Mouse (Mus musculus): ENCODE measurements around the gene Sparcl1.

DNA sequence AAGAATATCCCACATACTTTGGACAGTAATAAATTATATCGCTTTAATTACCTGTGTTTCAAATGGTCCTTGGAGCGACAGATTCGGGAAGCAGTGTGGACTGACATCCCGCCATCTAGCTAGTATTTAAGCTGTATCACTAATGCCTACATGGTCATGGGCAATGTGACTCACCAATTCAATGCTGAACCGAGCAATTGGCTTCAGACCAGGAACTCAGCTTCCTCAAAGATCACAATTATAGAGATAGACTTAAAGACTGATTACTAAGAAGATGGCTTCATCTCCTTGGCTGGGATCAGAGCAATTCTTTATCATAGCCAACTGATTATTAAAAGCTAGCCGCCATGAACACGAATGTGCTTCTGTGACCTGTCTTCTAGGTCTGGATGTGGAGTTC is 36.0 kb downstream of the Sparcl1 start, which contains the start of gene Gm17660:
- TF ChIP-seq GATA1 (IDR thresholded peaks at IDR 0.05; ENCODE audit: low read length) (no peak), TAL1 (IDR thresholded peaks at IDR 0.05; ENCODE audit: low read length) (no peak)

All from erythroblast, embryonic 14.5 days (primary cell).